Mouse (Mus musculus) lung, embryonic 14.5 days (tissue): Measurements from ENCODE around the gene Cntnap2. TPM values are rescaled to one million over a fixed set of nuclear protein-coding genes. Genes with fewer than 3 reads are reported as not detected.

Source experiments
- ATAC-seq: fragments of 200-750 bp; cut with Nextera tagmentation; 2 replicates; pipeline ENCODE4 v1.8.0; 2017; ENCODE audit warnings: mild to moderate bottlenecking, moderate TSS enrichment, moderate library complexity; ENCODE audit not compliant: insufficient read depth
- DNase-seq: peaks from one replicate; pipeline ENCODE4 v3.0.0-alpha.2; 2015
- H3K27ac ChIP-seq: fragments of 300-500 bp; sonication (generic); 2 replicates; pipeline ENCODE4 v1.5.1; 2014; ENCODE audit warnings: low read depth, mild to moderate bottlenecking, moderate library complexity
- H3K27me3 ChIP-seq: fragments of 300-500 bp; sonication (generic); 2 replicates; pipeline ENCODE4 v1.6.1; 2014; ENCODE audit warnings: low read length, control low read depth; ENCODE audit not compliant: insufficient read depth
- H3K36me3 ChIP-seq: fragments of 300-500 bp; sonication (generic); 2 replicates; pipeline ENCODE4 v1.6.1; 2014; ENCODE audit warnings: control low read depth; ENCODE audit not compliant: insufficient read depth
- H3K4me1 ChIP-seq: fragments of 300-500 bp; sonication (generic); 2 replicates; pipeline ENCODE4 v1.6.1; 2014; ENCODE audit warnings: antibody characterized with exemption, control low read depth; ENCODE audit not compliant: insufficient read depth
- H3K4me2 ChIP-seq: fragments of 300-500 bp; sonication (generic); 2 replicates; pipeline ENCODE4 v1.6.1; 2014; ENCODE audit warnings: mild to moderate bottlenecking
- H3K4me3 ChIP-seq: fragments of 300-500 bp; sonication (generic); 2 replicates; pipeline ENCODE4 v1.5.1; 2014; ENCODE audit warnings: low read depth, low read length
- H3K9ac ChIP-seq: fragments of 300-500 bp; sonication (generic); 2 replicates; pipeline ENCODE4 v1.6.1; 2014
- H3K9me3 ChIP-seq: fragments of 300-500 bp; sonication (generic); 2 replicates; pipeline ENCODE4 v1.6.1; 2016; ENCODE audit warnings: low read depth, low read length, control low read depth
- CTCF ChIP-seq: IDR thresholded peaks from 2 replicates; pipeline ENCODE4 v1.5.1; 2016; ENCODE audit warnings: antibody characterized with exemption, low read depth
- WGBS: fragments of 180-500 bp; shearing (Covaris S2); extraction: QIAGEN DNeasy Blood & Tissue Kit; methylation state at CpG from one replicate; pipeline ENCODE4 v1.1.7; 2014; 5-methylcytosine and 5-hydroxymethylcytosine counted together
- polyA plus RNA-seq: library from polyadenylated mRNA; unstranded; fragments of >200 nt; fragmentation: Nextera tagmentation; extraction: Ambion mirVana; gene quantifications from 2 replicates; pipeline ENCODE4 v1.2.1, GENCODE M21; 2014

Gene Cntnap2
- polyA plus RNA-seq, result 0.81 and 1.0 TPM in 2 replicates

DNA sequence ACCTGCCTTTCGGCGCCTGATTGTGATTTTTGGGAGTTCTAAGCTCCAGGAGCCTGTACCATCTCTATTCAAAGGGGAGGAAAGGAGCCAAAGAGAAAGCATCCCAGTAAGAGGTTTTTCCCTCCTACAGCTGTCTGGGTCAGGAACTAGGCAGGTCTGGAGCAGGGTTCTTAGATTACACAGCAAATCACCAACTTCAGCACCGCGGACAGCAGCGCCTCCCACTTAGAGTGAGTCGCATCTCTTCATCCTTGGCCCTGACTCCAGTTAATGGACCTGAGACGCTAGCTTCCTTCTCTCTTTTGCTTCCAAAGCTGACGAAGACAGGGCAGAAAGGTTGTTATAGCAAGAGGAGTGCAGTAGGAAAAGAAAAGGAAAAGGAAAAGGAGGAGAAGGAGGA lies at the start of gene Cntnap2:
Gene Cntnap2 (plus strand): TSS at position 267 of the 400 bp plus-strand sequence.
- Histone ChIP-seq H3K27me3 (peaks cover 3% of the 10 kb centered on the region; the same call in 1 of the 2 replicates), H3K4me3 (no peak within 1 kb of the TSS), H3K36me3 (no peaks in the 10 kb centered on the region), H3K9me3 (no peaks in the 10 kb centered on the region), H3K4me1 (no peaks in the 10 kb centered on the region), H3K4me2 (no peak within 1 kb of the TSS), H3K27ac (no peak within 1 kb of the TSS), H3K9ac (no peak within 1 kb of the TSS)
- ATAC-seq, result peak; percentile 77; the same call in 1 of the 2 replicates
- 14% methylated on average over 8 of the region's 8 CpGs for WGBS
- DNase-seq, result peak; percentile 94
- no peak for TF ChIP-seq CTCF

DNA sequence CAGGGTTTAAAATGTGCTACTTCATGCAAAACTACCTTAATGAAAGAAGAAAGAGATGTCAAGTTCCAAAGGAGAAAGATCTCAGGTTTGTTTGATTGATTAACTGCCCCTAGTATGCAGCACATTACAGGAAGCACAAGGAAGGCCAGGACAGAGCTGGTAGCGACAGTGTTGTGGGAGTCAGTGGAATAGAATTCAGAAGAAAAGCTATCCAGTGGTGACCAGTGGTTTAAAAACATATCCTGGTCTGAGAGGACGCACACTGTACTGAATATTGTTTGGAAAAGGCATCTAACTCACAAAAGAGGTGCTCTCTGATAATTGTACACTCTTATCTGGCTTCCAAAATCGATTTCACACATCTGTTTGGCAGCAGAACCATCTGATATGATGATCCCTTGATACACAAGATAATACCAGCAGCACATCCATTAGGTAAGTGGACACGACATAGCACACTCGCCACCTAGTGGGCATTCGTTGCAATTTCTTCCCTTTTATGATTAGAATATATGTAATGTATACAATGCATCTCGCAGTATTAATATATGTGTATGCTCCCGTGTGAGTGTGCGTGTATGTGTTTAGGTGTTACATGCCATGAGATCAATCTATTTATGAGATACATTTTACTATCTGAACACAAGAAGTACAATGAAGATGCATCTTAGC lies 33.0 kb upstream of the Cntnap2 start:
- H3K9me3 ChIP-seq, result no peaks in the 10 kb centered on the region
- no peak overlapping the region for H3K4me3 ChIP-seq
- WGBS, result 18% methylated on average over 9 of the region's 9 CpGs
- H3K27ac ChIP-seq, result no peak overlapping the region
- H3K4me2 ChIP-seq, result no peak overlapping the region
- H3K4me1 ChIP-seq, result no peaks in the 10 kb centered on the region
- no peak overlapping the region for H3K9ac ChIP-seq
- no peaks in the 10 kb centered on the region for H3K36me3 ChIP-seq
- TF ChIP-seq CTCF, result peak; percentile 89
- ATAC-seq (peak; percentile 75; the same call in 1 of the 2 replicates), DNase-seq (peak; percentile 86)
- H3K27me3 ChIP-seq, result no peaks in the 10 kb centered on the region

DNA sequence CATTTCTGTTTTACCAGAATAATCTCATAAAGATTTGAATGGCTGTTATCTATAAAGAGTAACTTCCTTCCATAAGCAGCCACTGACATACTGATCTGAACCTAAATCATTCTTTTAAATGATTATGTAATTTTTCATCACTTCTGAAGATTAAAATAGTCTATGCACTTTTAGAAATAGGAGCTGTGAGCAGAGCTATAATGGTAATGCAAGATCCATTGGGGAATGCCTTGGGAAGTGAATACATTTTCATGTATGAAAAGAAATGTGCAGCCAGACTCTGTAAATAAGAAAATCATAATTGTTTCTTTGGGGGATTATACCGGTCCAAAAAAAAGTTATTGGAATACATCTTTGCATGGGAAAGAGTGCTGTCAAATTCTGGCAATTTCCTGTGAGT lies 19.7 kb upstream of the Cntnap2 start:
- H3K9me3 ChIP-seq, result no peaks in the 10 kb centered on the region
- ATAC-seq (no peak), DNase-seq (no peak)
- no peak overlapping the region for H3K27ac ChIP-seq
- H3K27me3 ChIP-seq, result no peaks in the 10 kb centered on the region
- H3K4me1 ChIP-seq, result no peaks in the 10 kb centered on the region
- H3K4me3 ChIP-seq, result no peak overlapping the region
- TF ChIP-seq CTCF, result no peak
- WGBS, result 58% methylated on average over 1 of the region's 1 CpGs
- no peak overlapping the region for H3K4me2 ChIP-seq
- H3K9ac ChIP-seq, result no peak overlapping the region
- H3K36me3 ChIP-seq, result no peaks in the 10 kb centered on the region

- Histone ChIP-seq H3K27me3 (peaks cover 3% of the 10 kb centered on the region; the same call in 1 of the 2 replicates), H3K27ac (no peak overlapping the region), H3K4me3 (no peak overlapping the region), H3K9ac (no peak overlapping the region), H3K9me3 (no peaks in the 10 kb centered on the region), H3K4me1 (no peaks in the 10 kb centered on the region), H3K4me2 (no peak overlapping the region), H3K36me3 (no peaks in the 10 kb centered on the region)
- DNase-seq (peak; percentile 64), ATAC-seq (peak; percentile 82; the same call in 1 of the 2 replicates)
- WGBS, result 4% methylated on average over 31 of the region's 37 CpGs
- no peak for TF ChIP-seq CTCF
Measured at GRCm38 (mm10) chr6:45059556-45060471, 657 bp downstream of the Cntnap2 start.

DNA sequence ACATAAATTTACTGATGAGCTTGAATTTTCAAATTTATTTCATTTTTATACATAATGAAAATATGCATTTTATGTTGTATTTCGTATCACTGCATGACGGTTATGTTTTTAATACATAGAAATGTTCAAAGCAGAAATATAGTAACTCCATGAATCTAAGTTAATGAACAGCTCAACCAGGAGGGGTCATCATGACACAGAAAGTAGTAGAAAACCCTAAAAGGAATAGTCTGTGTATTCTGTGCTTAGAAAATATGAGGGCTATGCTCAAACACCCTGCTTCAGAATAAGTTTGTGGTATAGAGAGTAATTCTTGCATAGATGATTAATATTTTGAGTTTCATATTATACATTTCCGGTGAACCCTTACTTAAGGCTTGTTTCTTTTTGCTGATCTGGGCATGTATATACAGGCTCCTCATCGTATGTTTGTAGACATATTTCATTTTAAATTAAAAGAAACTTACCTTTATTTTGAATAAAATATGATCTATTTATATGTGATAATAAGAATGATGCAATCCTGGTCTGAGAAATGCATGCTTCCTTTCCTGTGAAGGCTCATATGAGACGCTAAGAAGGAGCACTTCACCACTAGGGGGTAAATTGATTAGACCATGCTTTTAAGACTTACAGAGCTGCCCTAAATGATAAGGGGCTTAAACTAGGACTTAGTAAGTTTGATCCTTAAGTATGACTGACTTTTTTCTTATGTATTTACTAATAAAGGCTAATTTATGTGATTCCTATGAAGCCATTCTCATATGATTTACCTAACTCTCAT lies 3.2 kb downstream of the Cntnap2 start:
- no peak overlapping the region for H3K9ac ChIP-seq
- H3K9me3 ChIP-seq, result no peaks in the 10 kb centered on the region
- H3K27me3 ChIP-seq, result peaks cover 3% of the 10 kb centered on the region; the same call in 1 of the 2 replicates
- no peak for TF ChIP-seq CTCF
- H3K27ac ChIP-seq, result no peak overlapping the region
- no peak for DNase-seq
- no peak overlapping the region for H3K4me2 ChIP-seq
- no peak for ATAC-seq
- H3K36me3 ChIP-seq, result no peaks in the 10 kb centered on the region
- WGBS, result 72% methylated on average over 5 of the region's 5 CpGs
- no peaks in the 10 kb centered on the region for H3K4me1 ChIP-seq
- H3K4me3 ChIP-seq, result no peak overlapping the region

- WGBS, result 31% methylated on average over 1 of the region's 1 CpGs
- no peaks in the 10 kb centered on the region for H3K9me3 ChIP-seq
- H3K27me3 ChIP-seq, result no peaks in the 10 kb centered on the region
- no peak overlapping the region for H3K4me2 ChIP-seq
- no peak for ATAC-seq
- H3K4me3 ChIP-seq, result no peak overlapping the region
- no peaks in the 10 kb centered on the region for H3K36me3 ChIP-seq
- DNase-seq, result peak; percentile 22
- TF ChIP-seq CTCF, result no peak
- H3K4me1 ChIP-seq, result no peaks in the 10 kb centered on the region
- H3K27ac ChIP-seq, result no peak overlapping the region
- H3K9ac ChIP-seq, result no peak overlapping the region
Measured at GRCm38 (mm10) chr6:45088304-45088703, 29.1 kb downstream of the Cntnap2 start.
